Mouse (Mus musculus) effector memory CD4-positive, alpha-beta T cell, adult 7 months (primary cell): Measurements from ENCODE around the gene Eid2b. TPM values are rescaled to one million over a fixed set of nuclear protein-coding genes. Genes with fewer than 3 reads are reported as not detected.

ENCODE experiments used
- polyA plus RNA-seq: library from polyadenylated mRNA; unstranded; fragments of 100-300 nt; shearing (Covaris generic); gene quantifications from one replicate; pipeline ENCODE4 v1.2.1, GENCODE M21; 2017

Eid2b gene
- 0.79 TPM for polyA plus RNA-seq

DNA sequence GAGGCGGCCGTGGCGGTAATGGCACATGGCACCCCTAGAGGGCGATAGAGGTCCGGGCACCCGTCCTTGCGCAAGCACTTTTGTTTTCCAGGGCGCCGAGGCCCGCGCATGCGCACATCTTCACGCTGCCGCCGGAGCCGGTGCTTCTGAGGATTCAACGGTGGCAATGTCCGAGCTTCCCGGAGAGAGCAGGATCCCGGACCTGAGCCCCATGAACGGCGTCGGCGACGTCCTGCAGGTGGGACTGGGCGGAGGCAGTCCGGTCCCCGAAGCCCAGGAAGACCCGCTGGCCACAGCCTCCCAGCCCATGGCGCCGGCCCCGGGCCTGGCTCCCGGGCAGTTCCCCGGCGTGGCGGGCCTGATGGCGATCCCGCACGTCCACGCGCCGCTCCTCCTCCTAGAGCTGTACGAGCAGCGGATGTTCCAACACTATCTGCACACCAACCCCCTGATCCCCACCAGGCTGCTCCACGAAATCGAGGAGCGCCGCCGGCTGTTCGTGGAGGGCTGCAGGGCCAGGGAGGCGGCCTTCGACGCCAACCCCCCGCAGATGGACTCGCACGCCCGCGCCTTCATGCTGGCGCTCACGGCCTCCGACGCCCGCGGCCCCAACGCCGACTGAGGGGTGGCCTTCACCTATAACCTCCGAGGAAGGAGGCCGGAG lies at the start of gene Eid2b:
Gene Eid2b, plus strand, starts transcription at position 125 of the 664 bp plus-strand sequence.

DNA sequence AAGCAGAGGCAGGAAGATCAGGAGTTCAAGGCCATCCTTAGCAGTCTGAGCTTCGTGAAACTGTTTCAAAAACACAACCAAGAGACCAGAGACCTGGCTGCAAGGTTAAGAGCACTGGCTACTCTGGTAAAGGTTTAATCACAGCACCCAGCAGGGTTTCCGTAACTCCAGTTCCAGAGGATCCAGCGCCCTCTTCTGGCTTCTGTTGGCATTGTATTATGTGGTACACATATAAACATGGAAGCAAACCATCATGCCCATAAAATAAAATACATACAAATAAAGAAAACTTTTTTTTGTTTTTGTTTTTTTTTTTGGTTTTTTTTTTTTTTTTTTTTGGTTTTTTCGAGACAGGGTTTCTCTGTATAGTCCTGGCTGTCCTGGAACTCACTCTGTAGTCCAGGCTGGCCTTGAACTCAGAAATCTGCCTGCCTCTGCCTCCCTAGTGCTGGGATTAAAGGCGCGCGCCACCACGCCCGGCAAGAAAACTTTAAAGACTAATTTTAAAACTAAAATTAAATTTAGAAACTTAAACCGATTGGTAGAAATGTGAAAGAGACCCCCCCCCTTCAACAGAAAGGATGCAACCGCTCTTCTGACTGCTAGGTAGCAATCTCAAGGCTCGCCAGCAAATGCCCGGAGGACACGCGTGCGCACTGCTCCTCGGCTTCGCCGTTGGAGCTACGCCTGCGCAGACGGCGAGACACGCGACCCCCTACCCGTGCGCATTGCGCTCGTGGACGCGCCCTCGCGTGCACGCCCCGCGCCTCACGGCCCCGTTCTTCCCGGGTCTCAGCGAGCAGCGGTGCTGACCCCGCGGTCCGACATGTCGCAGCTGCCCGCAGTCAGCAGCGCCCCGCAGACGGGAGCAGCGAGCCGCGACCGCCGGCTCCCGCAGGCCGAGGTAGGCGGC lies 10.2 kb upstream of the Eid2b start, which contains the start of gene Eid2:
Gene Eid2, plus strand, starts transcription at position 753 of the 913 bp plus-strand sequence.

DNA sequence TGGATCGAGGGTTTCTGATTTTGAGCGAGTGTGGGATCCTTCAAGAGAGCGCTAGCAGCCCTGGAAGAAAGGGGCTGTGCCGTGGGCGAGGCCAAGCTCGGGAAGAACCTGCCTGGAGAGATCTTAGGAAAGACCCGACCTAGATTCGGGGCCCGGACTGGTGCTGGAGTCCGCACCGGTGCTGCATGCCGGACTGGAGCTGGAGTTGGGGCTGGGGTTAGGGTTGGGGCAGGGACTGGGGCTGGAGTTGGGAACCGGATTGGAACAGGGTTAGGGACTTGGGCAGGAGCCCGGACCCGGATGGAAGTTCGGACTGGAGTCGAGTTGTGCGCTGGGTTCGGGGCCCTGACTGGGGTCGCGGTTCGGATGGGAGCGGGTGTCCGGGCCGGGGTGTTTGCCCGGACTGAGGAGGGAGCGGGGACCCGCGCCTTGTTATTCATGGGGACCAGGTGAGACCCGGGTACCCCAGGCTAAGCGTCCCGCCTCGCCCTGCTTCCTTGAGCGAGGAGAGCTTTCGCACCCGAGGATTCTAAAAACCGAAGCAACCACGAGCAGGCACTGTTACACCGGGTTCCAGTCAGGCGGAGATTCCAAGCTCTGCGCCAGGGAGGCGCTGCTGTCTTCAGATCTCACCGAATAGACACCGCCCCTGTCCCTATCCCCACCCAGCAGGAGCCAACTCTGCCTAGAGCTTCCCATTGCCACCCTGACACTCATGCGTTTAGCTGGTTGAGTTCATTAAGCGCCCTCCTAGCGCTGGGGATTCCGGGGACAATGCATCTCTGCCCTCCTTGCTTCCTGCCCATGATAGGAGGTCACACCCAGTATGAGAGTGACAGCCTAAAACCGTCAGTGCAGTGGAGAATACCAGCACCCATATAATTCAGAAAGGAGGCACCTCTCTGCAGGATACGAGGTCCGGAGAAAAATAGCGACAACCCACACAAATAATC lies 13.4 kb downstream of the Eid2b start, which contains the start of gene Selenov:
Gene Selenov, minus strand, starts transcription at position 549 of the 953 bp plus-strand sequence.

GRCm38 (mm10) chr7:28301616-28302433 lies 24.3 kb downstream of the Eid2b start, which contains the start of gene Dll3:
TSS of gene Dll3 (minus strand) at chr7:28302238.

GRCm38 (mm10) chr7:28311926-28312543 lies 34.5 kb downstream of the Eid2b start, which contains the start of gene Timm50:
TSS of gene Timm50 (minus strand) at chr7:28312072.

Other genes starting within 250 kb of the Eid2b start
- 151 TPM for gene Psmc4, start 227.6 kb upstream of the Eid2b start, polyA plus RNA-seq
- 0.55 TPM for gene Fcgbp, start 206.5 kb upstream of the Eid2b start, polyA plus RNA-seq
- 0.10 TPM for gene 9530053A07Rik, start 148.3 kb upstream of the Eid2b start, polyA plus RNA-seq
- 180 TPM for gene Fbl, start 108.0 kb upstream of the Eid2b start, polyA plus RNA-seq
- 10.2 TPM for gene Dyrk1b, start 98.3 kb upstream of the Eid2b start, polyA plus RNA-seq
- gene Eid2, start 9.9 kb upstream of the Eid2b start, polyA plus RNA-seq: 13.7 TPM
- gene Selenov, start 13.4 kb downstream of the Eid2b start, polyA plus RNA-seq: 0.40 TPM
- not detected for gene Dll3, start 24.5 kb downstream of the Eid2b start, polyA plus RNA-seq
- gene Timm50, start 34.3 kb downstream of the Eid2b start, polyA plus RNA-seq: 51.7 TPM
- gene Supt5, start 61.0 kb downstream of the Eid2b start, polyA plus RNA-seq: 172 TPM
- gene Rps16, start 72.9 kb downstream of the Eid2b start, polyA plus RNA-seq: 871 TPM
- 21.7 TPM for gene Plekhg2, start 94.9 kb downstream of the Eid2b start, polyA plus RNA-seq
- gene Zfp36, start 102.5 kb downstream of the Eid2b start, polyA plus RNA-seq: 606 TPM
- 20.2 TPM for gene Med29, start 115.0 kb downstream of the Eid2b start, polyA plus RNA-seq
- 160 TPM for gene Paf1, start 115.2 kb downstream of the Eid2b start, polyA plus RNA-seq
- 550 TPM for gene Gmfg, start 159.7 kb downstream of the Eid2b start, polyA plus RNA-seq
- 0.88 TPM for gene Lrfn1, start 174.2 kb downstream of the Eid2b start, polyA plus RNA-seq
- gene Ifnl2, start 232.7 kb downstream of the Eid2b start, polyA plus RNA-seq: not detected
- gene Ifnl3, start 245.1 kb downstream of the Eid2b start, polyA plus RNA-seq: not detected